Mouse (Mus musculus) C2C12 (cell line): ENCODE measurements around the gene Cdyl.

ENCODE experiments used
- CEBPB ChIP-seq: IDR thresholded peaks from one replicate; pipeline ENCODE4 v1.6.1; 2011; ENCODE audit warnings: low read depth, mild to moderate bottlenecking, control low read depth, moderate library complexity
- CTCF ChIP-seq: IDR thresholded peaks from one replicate; pipeline ENCODE4 v1.5.1; 2011; ENCODE audit not compliant: control insufficient read depth, insufficient read depth, insufficient read length
- FOSL1 ChIP-seq: IDR thresholded peaks from one replicate; pipeline ENCODE4 v1.8.0; 2011; ENCODE audit warnings: mild to moderate bottlenecking, low read length; ENCODE audit not compliant: poor library complexity, insufficient read depth, severe bottlenecking
- MAX ChIP-seq: IDR thresholded peaks from one replicate; pipeline ENCODE4 v1.6.1; 2011; ENCODE audit warnings: mild to moderate bottlenecking, control low read depth
- MYOD1 ChIP-seq: IDR thresholded peaks from one replicate; pipeline ENCODE4 v1.6.1; 2011; ENCODE audit warnings: low read depth; ENCODE audit not compliant: control insufficient read depth, insufficient read length
- USF1 ChIP-seq: IDR thresholded peaks from one replicate; pipeline ENCODE4 v1.6.1; 2011; ENCODE audit warnings: low read depth, mild to moderate bottlenecking, control low read depth, moderate library complexity

DNA sequence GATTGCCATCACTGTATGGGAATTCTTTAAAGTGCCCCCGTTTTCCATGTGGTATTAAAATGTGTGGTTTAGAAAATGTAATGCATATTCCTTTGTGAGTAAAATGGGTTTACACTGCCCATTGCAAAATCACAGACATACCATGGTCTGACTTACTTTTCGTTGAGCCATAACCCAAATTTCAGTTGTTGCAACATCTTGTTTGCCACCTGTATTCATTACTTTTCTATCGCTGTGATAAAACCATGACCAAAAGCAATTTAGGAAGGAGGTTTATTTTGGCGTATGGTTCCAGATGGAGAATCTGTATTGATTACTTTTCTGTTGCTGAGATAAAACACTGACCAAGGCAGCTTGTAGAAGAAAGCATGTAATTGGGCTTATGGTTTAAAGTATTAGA, 124.6 kb downstream of the Cdyl start:
- TF ChIP-seq CTCF: no peak
- no peak for TF ChIP-seq MYOD1
- TF ChIP-seq FOSL1: no peak
- TF ChIP-seq CEBPB: no peak
- no peak for TF ChIP-seq MAX
- TF ChIP-seq USF1: no peak
